Mouse (Mus musculus) left cerebral cortex, adult 2 months (tissue): ENCODE data around the gene Pcsk5. TPM values are rescaled to one million over a fixed set of nuclear protein-coding genes. Genes with fewer than 3 reads are reported as not detected.
A peak's percentile ranks its signal among the peaks of the same experiment; 100 is the strongest.

Experiments
- DNase-seq, 2 experiments: peaks; one replicate each; pipeline ENCODE4 v3.0.0; 2021 to 2022; ENCODE audit warnings: low spot score in 2 of 2, mixed read lengths in 1 of 2; ENCODE audit errors: extremely low spot score in 1 of 2
- H3K27ac ChIP-seq: fragments of 200-600 bp; 2 replicates; pipeline ENCODE4 v1.8.1; 2022
- H3K4me3 ChIP-seq: fragments of 200-600 bp; 2 replicates; pipeline ENCODE4 v1.8.1; 2022
- CTCF ChIP-seq: fragments of 200-600 bp; IDR thresholded peaks from 2 replicates; pipeline ENCODE4 v1.8.1; 2022; ENCODE audit warnings: antibody characterized with exemption, mild to moderate bottlenecking, moderate library complexity
- intact Hi-C: fragments of 180-260 bp; cut with DNase I; formaldehyde crosslinking; loops from one replicate; pipeline ENCODE4 v1.15.1; 2025
- total RNA-seq, 2 experiments: library from RNA; stranded (reverse); gene quantifications; 2 replicates each; pipeline ENCODE4 v1.2.3; 2021

The Pcsk5 gene
- total RNA-seq, 2 experiments from 2014 or later = 11.2 to 12.3 TPM

DNA sequence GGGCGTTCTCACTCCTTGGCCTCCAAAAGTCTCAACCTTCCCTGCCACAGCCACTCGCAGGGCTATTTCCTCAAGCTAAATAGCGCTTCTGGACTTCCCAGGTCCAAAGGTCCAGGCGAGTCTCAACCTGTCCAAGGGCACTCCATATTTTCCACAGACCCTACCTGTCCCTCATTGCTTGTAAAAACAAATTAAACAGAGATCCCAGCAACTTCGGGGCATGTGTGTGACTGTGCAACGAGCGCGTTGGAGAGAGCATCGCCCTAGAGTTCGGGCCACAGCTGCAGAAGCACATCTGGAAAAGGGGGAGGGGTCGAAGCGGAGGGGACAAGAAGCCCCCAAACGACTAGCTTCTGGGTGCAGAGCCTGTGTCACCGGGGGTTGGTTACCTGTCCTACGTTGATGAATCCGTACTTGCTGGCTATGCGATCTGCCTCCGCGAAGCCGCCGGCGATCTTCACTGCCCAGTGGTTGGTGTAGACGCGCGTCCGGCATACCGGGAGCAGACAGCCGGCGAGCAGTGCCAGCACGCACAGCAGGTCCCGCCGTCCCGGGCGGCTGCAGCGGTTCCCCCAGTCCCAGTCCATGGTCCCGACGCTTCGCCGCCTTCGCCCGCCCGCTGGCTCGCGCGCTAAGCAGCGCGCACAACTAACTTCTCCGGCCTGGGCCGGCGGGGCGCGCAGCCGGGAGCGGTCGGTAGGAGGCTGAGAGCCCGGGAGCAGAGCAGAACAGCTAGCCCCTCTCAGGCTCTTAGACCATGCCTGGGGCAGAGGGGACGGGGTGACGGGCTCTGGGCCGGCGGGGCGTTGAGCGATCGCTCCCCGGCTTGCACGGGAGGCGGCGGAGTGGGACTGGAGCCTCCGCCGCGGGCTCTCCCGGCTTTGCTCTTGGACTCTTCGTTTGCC is 614 bp downstream of the Pcsk5 start:
- intact Hi-C loops = no loop called here
- Histone ChIP-seq H3K27ac (peak overlapping the region; percentile 67), H3K4me3 (peak overlapping the region; percentile 69)
- DNase-seq = peak; percentile 27 to 37
- TF ChIP-seq CTCF = no peak; the same call in 1 of the 2 replicates

DNA sequence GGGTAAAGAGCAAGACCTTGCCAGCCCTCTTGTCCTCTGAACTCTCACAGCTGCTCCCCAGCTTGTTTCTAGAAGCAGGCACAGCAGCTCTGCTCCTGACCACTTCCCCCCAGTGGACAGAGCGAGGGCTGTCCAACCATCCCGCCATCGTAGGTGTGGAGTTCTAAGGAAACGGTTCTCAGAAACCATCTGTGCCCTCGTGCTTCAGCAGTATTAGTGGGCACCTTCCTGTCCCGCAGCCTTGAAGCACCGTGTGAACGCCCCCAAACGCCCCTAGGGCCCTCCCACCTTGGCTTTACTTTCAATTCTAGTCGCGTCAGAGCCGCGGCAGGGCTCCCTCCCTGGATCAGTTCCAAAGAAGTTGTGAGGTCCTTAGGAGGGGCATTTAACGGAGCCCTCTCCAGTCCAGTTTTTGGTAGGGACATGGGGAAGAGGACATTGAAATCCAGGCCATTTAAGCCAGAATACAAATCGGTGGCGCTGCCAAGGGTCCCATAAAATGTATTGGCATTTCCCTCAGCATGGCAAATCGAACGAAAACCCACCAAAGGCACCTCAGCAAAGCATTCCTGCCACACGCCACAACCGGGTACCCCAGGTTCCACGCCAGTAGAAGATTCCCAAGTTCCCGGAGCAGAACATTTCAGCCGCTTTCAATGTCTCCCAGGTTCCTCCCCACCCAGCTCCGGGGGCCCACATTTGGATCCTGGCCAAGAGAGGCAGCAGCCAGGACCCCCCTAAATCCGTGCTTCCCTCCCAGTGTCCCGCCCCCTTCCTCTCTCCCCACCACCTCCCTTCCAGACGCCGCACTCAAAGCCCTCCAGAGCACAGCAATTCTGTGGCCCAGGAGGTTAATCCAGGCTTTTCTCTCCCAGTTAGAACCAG is 1.5 kb downstream of the Pcsk5 start:
- intact Hi-C loops = no loop called here

DNA sequence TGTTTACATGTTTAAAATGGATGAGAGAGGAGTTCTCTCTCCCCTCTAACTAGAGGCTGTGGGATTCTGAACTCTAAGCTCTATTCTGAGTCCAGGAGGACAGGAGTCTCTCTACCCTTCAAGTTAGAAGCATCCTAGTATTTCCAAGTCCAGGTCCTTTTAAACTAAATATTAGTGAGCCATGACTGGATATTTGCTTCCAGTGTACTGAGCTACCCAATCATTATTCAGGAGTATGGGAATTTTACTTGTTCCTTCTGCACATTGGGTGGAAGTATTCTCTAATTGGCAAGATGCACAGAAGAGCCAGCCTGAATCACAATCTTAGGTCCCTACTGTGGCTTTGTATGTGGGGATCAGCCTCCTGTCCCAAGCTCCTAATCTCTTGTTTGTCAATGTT is 2.5 kb downstream of the Pcsk5 start:
- Histone ChIP-seq H3K27ac (no peak overlapping the region), H3K4me3 (peak overlapping the region; percentile 69)
- DNase-seq = no peak
- intact Hi-C loops = no loop called here
- no peak for TF ChIP-seq CTCF

More for the DNA sequence above, 1.5 kb downstream of the Pcsk5 start:
- peak; percentile 9 for TF ChIP-seq CTCF
- DNase-seq = peak in 1 of 2 experiments; percentile 14
- Histone ChIP-seq H3K27ac (peak overlapping the region; percentile 53; the same call in 1 of the 2 replicates), H3K4me3 (peak overlapping the region; percentile 69)

DNA sequence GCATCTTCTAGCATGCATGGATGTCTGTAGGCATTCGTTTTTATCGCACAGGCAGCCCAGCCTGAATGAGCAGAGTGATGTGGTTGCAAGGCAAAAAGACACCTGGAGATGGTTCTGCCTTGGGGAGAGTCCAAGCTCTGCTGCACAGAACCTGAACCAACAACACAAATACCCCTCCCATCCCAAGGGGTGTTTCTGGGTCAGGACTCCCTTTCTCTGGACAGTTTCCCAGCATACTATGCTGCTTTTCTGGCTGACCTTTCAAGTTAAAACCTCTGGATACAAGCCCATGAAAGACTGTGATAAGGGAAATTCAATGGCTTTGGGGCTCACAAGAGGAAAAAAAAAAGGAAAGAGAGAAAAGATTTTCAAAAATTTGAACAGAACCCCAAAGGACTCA is 6.1 kb downstream of the Pcsk5 start:
- intact Hi-C loops = no loop called here
- no peak for TF ChIP-seq CTCF
- no peak for DNase-seq
- Histone ChIP-seq H3K4me3 (no peak overlapping the region), H3K27ac (no peak overlapping the region)

DNA sequence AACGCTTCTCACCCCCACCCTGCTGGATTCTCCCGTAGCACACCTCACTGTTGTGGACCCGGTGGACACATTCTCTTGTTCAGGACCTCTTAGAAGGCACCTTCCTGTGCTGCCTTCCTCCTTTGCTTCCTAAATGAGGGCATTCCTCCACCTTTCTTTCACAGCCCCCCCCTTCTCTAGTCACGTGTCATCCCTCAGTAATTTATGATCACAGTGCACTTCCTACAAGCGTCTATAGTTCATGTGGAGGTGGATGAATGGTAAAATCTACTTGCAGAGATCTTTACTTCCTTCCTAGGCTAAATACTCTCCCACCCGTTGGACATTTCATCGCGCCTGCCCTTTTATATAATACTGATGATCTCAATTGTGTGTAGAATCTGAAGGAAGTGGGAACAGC is 9.0 kb downstream of the Pcsk5 start:
- H3K4me3 ChIP-seq = no peak overlapping the region
- no peak overlapping the region for H3K27ac ChIP-seq
- intact Hi-C loops = no loop called here
- DNase-seq = no peak
- TF ChIP-seq CTCF = no peak

DNA sequence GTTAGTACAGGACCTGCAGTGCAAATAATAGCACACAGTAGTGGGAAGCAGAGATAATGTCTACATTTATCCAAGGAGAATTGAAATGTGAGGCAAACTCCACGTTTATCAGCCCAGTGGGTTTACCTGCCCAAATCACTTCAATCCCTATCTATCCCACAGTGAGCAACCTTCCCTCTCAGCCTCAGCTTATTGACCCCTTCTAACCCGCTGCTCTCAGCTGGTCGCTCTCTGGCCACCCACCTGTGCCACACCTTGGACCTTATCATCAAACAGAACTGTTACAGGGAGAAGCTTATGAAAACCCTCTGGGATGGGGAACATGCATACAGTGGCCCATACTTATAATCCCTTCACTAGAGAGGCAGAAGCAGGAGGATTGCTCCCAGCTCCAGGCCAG is 10.7 kb downstream of the Pcsk5 start:
- intact Hi-C loops = no loop called here
- no peak overlapping the region for H3K27ac ChIP-seq
- TF ChIP-seq CTCF = no peak
- DNase-seq = no peak
- no peak overlapping the region for H3K4me3 ChIP-seq

DNA sequence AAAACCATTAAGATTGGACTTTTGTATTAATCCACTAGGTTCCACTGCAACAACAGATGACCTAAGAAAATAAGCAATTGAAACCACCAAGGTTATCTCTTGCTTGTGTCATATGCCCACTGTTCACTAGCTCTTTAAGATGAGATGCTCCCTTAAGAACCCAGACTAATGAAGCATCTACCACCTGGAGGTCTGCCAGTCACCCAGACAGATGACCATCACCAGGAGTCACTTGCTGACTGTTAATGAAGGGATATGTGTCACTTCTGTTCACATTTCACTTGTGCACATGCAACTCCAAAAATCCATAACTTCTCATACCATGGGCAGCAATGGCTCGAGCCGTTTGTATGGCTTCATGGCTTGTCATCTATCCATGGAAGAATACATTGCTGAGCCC is 17.4 kb downstream of the Pcsk5 start:
- TF ChIP-seq CTCF = no peak
- intact Hi-C loops = no loop called here

DNA sequence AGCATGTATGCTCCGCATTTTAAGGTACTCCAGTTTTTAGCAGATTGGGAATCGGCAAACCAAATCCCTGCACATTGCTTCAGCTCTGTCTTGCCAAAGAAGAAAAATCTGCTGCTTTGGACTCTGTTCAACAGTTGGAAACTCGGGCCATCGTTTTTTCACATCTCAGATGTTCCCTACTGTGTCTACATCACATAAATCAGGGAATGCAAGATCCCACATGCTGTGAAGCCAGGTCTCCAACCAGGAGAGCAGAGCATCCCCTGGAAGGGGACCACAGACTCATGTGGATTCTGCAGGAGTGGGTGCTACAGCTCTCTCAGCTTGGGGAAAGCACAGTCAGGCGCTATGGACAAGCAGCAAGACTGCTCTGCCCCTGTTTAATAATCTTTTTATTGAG is 18.4 kb downstream of the Pcsk5 start:
- no peak overlapping the region for H3K4me3 ChIP-seq
- peak overlapping the region; percentile 47; the same call in 1 of the 2 replicates for H3K27ac ChIP-seq
- no peak for DNase-seq
- intact Hi-C loops = no loop called here
- TF ChIP-seq CTCF = no peak

More for the DNA sequence above, 17.4 kb downstream of the Pcsk5 start:
- no peak for DNase-seq
- no peak overlapping the region for H3K27ac ChIP-seq
- no peak overlapping the region for H3K4me3 ChIP-seq

DNA sequence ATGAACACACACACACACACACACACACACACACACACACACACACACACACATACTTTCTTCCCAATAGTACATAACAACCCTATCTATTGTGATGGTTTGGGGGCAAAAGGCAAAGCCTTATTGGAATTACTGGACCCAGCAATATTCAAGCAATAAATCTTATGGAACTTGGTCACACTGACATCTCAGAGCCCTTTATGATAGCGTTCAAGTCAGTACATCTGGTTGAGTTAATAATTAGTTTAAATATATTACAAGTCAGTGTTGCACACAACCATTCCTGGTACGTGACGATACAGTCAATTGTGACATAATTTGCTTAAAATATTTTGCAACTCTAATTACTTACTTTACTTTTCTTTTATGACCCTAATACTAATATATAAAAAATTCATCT is 22.4 kb downstream of the Pcsk5 start:
- Histone ChIP-seq H3K4me3 (no peak overlapping the region), H3K27ac (no peak overlapping the region)
- no peak for TF ChIP-seq CTCF
- intact Hi-C loops = no loop called here
- DNase-seq = no peak

DNA sequence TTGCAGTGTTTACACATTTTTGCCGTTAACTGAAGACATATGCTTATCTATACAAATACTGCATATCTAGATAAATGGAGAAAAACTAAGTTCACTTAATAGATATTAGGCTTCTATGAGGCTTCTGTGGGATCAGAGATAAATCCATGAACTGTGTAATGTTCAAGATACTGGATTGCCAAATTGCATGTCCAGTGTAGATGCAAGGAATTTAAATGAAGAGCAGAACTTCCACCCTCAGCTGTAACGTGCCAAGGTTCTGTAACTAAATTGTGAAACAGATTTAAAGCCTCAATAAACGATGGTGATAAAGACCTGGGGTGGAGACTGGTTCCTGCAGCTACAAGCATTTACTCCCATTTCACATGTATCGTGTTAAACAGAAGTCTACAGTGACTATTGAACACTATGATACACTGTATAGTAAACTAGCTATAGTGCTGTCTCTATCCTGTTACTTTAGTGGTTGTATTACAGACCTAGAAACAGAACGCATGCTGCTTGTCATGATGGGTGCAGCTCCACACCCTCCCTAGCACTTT is 23.9 kb downstream of the Pcsk5 start:
- no peak overlapping the region for H3K4me3 ChIP-seq
- no peak overlapping the region for H3K27ac ChIP-seq
- DNase-seq = no peak
- TF ChIP-seq CTCF = no peak
- intact Hi-C loops = no loop called here

DNA sequence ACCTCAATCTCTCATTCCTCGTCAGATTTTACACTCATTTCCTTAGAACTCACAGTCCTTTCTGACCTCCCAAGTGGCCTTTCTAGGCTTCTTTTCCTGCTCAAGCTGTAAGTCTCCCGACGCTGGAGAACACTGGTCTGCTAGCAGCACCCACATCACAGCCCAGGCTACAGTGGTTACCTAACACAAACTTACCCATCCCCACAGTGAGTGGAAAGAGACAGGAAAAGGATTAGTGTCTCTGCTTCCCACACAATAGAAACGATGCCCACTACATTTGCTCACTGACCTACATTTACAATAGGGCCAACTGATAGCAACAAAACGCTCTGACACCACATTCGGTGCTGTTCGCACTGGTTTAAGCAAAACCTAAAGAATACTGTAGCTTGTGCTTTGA is 24.8 kb downstream of the Pcsk5 start:
- Histone ChIP-seq H3K27ac (no peak overlapping the region), H3K4me3 (no peak overlapping the region)
- TF ChIP-seq CTCF = no peak
- intact Hi-C loops = no loop called here
- no peak for DNase-seq

DNA sequence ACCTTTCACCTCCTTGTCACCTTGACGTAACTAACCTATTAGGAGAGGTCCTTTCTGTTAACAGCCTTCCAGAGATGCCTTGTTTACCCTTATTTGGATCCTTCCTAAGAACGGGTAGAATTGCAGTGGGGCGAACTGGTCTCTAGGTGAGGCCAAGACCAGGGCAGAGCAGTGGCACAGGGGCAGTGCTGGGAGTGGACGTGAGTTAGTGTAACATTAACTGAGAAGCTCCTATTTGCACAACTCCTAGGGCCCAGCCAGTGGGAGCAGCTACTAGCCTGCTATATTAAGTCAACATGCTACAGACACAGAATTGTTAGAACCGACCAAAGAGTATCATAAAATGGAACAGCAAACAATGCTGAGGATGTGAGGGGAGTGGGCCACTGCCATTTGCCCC is 30.8 kb downstream of the Pcsk5 start:
- no peak for DNase-seq
- Histone ChIP-seq H3K27ac (no peak overlapping the region), H3K4me3 (no peak overlapping the region)
- intact Hi-C loops = no loop called here
- no peak for TF ChIP-seq CTCF
